Mouse (Mus musculus) stomach, postnatal 0 days (tissue): Measurements from ENCODE around the gene Uvrag.

ENCODE experiments used
- CTCF ChIP-seq: IDR thresholded peaks from 2 replicates; pipeline ENCODE4 v1.5.1; 2016; ENCODE audit warnings: antibody characterized with exemption, low read depth, mild to moderate bottlenecking, moderate library complexity
- EP300 ChIP-seq: optimal IDR thresholded peaks from 2 replicates; pipeline ENCODE3; 2016; ENCODE audit warnings: antibody characterized with exemption

GRCm38 (mm10) chr7:98960274-98960673 is 180.7 kb downstream of the Uvrag start:
- no peak for TF ChIP-seq CTCF
- no peak for TF ChIP-seq EP300
